Mouse (Mus musculus): ENCODE results near the gene Tmem239. TPM values are rescaled to one million over a fixed set of nuclear protein-coding genes. Genes with fewer than 3 reads are reported as not detected.

Gene Tmem239
- polyA plus RNA-seq, 1 experiment, result not detected

- H3K4me1 ChIP-seq, result peaks cover 85% of the 10 kb centered on the region
- H3K9me3 ChIP-seq, result no peaks in the 10 kb centered on the region
- H3K4me3 ChIP-seq (replicated peaks), result no peak overlapping the region
- H3K36me3 ChIP-seq (replicated peaks; ENCODE audit: low read length), result peaks cover 22% of the 10 kb centered on the region
- no peak for TF ChIP-seq FLI1 (IDR thresholded peaks at IDR 0.05; ENCODE audit: low read length)
- no peak for TF ChIP-seq GATA1 (IDR thresholded peaks at IDR 0.05; ENCODE audit: borderline replicate concordance, low read length)
- no peaks in the 10 kb centered on the region for H3K27me3 ChIP-seq (replicated peaks)
Observed at GRCm38 (mm10) chr2:130429851-130430250, 23.6 kb downstream of the Tmem239 start.

GRCm38 (mm10) chr2:130430484-130430883, 24.2 kb downstream of the Tmem239 start:
- Histone ChIP-seq H3K27me3 (replicated peaks) (no peaks in the 10 kb centered on the region), H3K4me3 (replicated peaks) (no peak overlapping the region), H3K4me1 (peaks cover 79% of the 10 kb centered on the region), H3K9me3 (no peaks in the 10 kb centered on the region), H3K36me3 (replicated peaks; ENCODE audit: low read length) (peaks cover 22% of the 10 kb centered on the region)
- TF ChIP-seq GATA1 (IDR thresholded peaks at IDR 0.05; ENCODE audit: borderline replicate concordance, low read length) (no peak), FLI1 (IDR thresholded peaks at IDR 0.05; ENCODE audit: low read length) (no peak)

- Histone ChIP-seq H3K4me3 (replicated peaks) (no peak overlapping the region), H3K4me1 (peaks cover 76% of the 10 kb centered on the region), H3K9me3 (no peaks in the 10 kb centered on the region), H3K36me3 (replicated peaks; ENCODE audit: low read length) (peaks cover 27% of the 10 kb centered on the region), H3K27me3 (replicated peaks) (no peaks in the 10 kb centered on the region)
- TF ChIP-seq FLI1 (IDR thresholded peaks at IDR 0.05; ENCODE audit: low read length) (no peak), GATA1 (IDR thresholded peaks at IDR 0.05; ENCODE audit: borderline replicate concordance, low read length) (no peak)
Observed at GRCm38 (mm10) chr2:130432157-130432556, 25.9 kb downstream of the Tmem239 start.

GRCm38 (mm10) chr2:130433152-130433551, 26.9 kb downstream of the Tmem239 start:
- TF ChIP-seq FLI1 (IDR thresholded peaks at IDR 0.05; ENCODE audit: low read length) (no peak), GATA1 (IDR thresholded peaks at IDR 0.05; ENCODE audit: borderline replicate concordance, low read length) (no peak)
- Histone ChIP-seq H3K9me3 (no peaks in the 10 kb centered on the region), H3K4me1 (peaks cover 76% of the 10 kb centered on the region), H3K4me3 (replicated peaks) (no peak overlapping the region), H3K27me3 (replicated peaks) (no peaks in the 10 kb centered on the region), H3K36me3 (replicated peaks; ENCODE audit: low read length) (peaks cover 30% of the 10 kb centered on the region)

- peaks cover 60% of the 10 kb centered on the region for H3K36me3 ChIP-seq (replicated peaks; ENCODE audit: low read length)
- peak overlapping the region; percentile 74 for H3K4me3 ChIP-seq (replicated peaks)
- no peaks in the 10 kb centered on the region for H3K9me3 ChIP-seq
- TF ChIP-seq FLI1 (IDR thresholded peaks at IDR 0.05; ENCODE audit: low read length) (no peak), GATA1 (IDR thresholded peaks at IDR 0.05; ENCODE audit: borderline replicate concordance, low read length) (no peak)
- H3K4me1 ChIP-seq, result peaks cover 57% of the 10 kb centered on the region
- H3K27me3 ChIP-seq (replicated peaks), result no peaks in the 10 kb centered on the region
Observed at GRCm38 (mm10) chr2:130436769-130437168, 30.5 kb downstream of the Tmem239 start.

GRCm38 (mm10) chr2:130438861-130439260, 32.6 kb downstream of the Tmem239 start:
- no peak for TF ChIP-seq FLI1 (IDR thresholded peaks at IDR 0.05; ENCODE audit: low read length)
- no peak for TF ChIP-seq GATA1 (IDR thresholded peaks at IDR 0.05; ENCODE audit: borderline replicate concordance, low read length)
- Histone ChIP-seq H3K9me3 (no peaks in the 10 kb centered on the region), H3K36me3 (replicated peaks; ENCODE audit: low read length) (peaks cover 74% of the 10 kb centered on the region), H3K4me3 (replicated peaks) (no peak overlapping the region), H3K4me1 (peaks cover 36% of the 10 kb centered on the region), H3K27me3 (replicated peaks) (no peaks in the 10 kb centered on the region)

- Histone ChIP-seq H3K27me3 (replicated peaks) (no peaks in the 10 kb centered on the region), H3K9me3 (no peaks in the 10 kb centered on the region), H3K4me1 (peaks cover 35% of the 10 kb centered on the region), H3K4me3 (replicated peaks) (no peak overlapping the region), H3K36me3 (replicated peaks; ENCODE audit: low read length) (peaks cover 79% of the 10 kb centered on the region)
- TF ChIP-seq GATA1 (IDR thresholded peaks at IDR 0.05; ENCODE audit: borderline replicate concordance, low read length) (no peak), FLI1 (IDR thresholded peaks at IDR 0.05; ENCODE audit: low read length) (no peak)
Observed at GRCm38 (mm10) chr2:130439840-130440480, 33.7 kb downstream of the Tmem239 start.

- TF ChIP-seq FLI1 (IDR thresholded peaks at IDR 0.05; ENCODE audit: low read length) (no peak), GATA1 (IDR thresholded peaks at IDR 0.05; ENCODE audit: borderline replicate concordance, low read length) (no peak)
- peaks cover 82% of the 10 kb centered on the region for H3K36me3 ChIP-seq (replicated peaks; ENCODE audit: low read length)
Observed at GRCm38 (mm10) chr2:130442162-130442561, 35.9 kb downstream of the Tmem239 start.

GRCm38 (mm10) chr2:130448449-130448848, 42.2 kb downstream of the Tmem239 start:
- Histone ChIP-seq H3K36me3 (replicated peaks; ENCODE audit: low read length) (peaks cover 19% of the 10 kb centered on the region), H3K9me3 (no peaks in the 10 kb centered on the region), H3K27me3 (replicated peaks) (no peaks in the 10 kb centered on the region), H3K4me1 (peaks cover 39% of the 10 kb centered on the region), H3K4me3 (replicated peaks) (no peak overlapping the region)
- TF ChIP-seq GATA1 (IDR thresholded peaks at IDR 0.05; ENCODE audit: borderline replicate concordance, low read length) (no peak), FLI1 (IDR thresholded peaks at IDR 0.05; ENCODE audit: low read length) (no peak)

More at GRCm38 (mm10) chr2:130442162-130442561, 35.9 kb downstream of the Tmem239 start:
- H3K4me3 ChIP-seq (replicated peaks), result no peak overlapping the region
- peaks cover 24% of the 10 kb centered on the region for H3K4me1 ChIP-seq
- H3K27me3 ChIP-seq (replicated peaks), result no peaks in the 10 kb centered on the region
- no peaks in the 10 kb centered on the region for H3K9me3 ChIP-seq

- H3K9me3 ChIP-seq, result no peaks in the 10 kb centered on the region
- peaks cover 42% of the 10 kb centered on the region for H3K4me1 ChIP-seq
- H3K4me3 ChIP-seq (replicated peaks), result peak overlapping the region; percentile 100
- no peak for TF ChIP-seq GATA1 (IDR thresholded peaks at IDR 0.05; ENCODE audit: borderline replicate concordance, low read length)
- no peak for TF ChIP-seq FLI1 (IDR thresholded peaks at IDR 0.05; ENCODE audit: low read length)
- H3K27me3 ChIP-seq (replicated peaks), result no peaks in the 10 kb centered on the region
- peaks cover 12% of the 10 kb centered on the region for H3K36me3 ChIP-seq (replicated peaks; ENCODE audit: low read length)
Observed at GRCm38 (mm10) chr2:130449021-130449793, 42.9 kb downstream of the Tmem239 start.
